Mouse (Mus musculus) ES-Bruce4 (cell line): ENCODE data around the gene Maml3.

Experiments
- CTCF ChIP-seq: IDR thresholded peaks from one replicate; pipeline ENCODE4 v1.8.1; 2011; ENCODE audit warnings: low read depth, low read length
- POLR2A ChIP-seq: IDR thresholded peaks from one replicate; pipeline ENCODE4 v1.8.1; 2011; ENCODE audit warnings: low read length; ENCODE audit not compliant: insufficient read depth

DNA sequence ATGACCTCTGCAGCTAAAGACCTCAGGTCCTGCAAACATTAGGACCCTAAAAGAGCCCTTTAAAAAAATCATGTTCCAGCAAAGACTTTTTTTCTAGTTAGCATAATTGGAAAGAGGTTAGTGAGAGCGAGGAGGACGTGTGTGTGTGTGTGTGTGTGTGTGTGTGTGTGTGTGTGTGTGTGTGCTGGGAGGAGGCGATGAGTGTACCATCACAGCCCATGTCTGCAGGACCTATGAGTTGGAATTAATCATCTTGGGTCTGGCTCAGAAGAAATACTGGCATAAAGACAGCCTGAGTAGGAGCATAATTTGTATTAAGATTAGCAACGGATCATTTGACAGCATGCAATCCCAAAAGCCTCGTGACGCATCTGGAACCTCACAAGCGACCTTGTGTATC lies 251.3 kb downstream of the Maml3 start:
- TF ChIP-seq POLR2A (no peak), CTCF (no peak)
